Mouse (Mus musculus): ENCODE measurements around the gene Pum1.

The Pum1 gene

DNA sequence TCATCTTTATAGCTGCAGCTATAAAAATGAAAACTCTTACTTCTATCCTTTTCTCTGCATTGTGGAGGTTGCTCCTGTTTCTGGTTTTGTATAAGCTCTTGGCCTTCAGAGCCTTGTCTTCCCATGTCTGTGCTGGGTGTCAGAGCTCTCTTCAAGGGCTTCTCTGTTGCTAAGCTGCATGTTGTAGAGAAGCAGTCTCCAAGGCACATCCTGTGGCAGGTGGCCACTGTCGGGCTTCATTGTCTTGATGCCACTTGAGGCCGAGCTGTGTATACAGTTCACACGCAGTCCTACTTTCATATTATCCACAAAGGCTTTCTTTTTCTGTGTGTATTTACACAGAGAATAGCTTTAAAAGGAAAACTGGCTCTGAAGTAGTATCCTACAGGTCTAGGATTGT is 63.0 kb downstream of the Pum1 start:
- no peak for DNase-seq (ENCODE audit: low spot score)

DNA sequence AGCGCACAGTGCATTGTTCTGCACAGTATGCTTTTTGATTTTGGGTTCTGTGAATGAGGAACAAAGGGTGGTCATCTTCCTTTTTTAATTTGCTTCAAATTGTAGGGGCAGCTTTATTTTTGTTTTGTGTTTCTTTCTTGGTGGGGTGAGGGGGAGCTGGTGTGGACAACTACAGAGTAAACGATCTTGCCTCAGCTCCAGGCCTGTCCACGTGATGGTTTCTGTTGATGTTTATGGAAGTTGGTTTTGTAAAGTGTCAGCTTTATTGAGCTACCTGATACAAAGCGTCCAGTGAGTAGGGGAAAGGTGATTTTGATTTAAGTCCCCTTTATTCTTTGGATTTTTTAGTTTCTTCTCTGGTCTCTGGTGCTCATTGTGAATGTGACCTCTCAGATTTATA is 72.8 kb downstream of the Pum1 start:
- no peak for DNase-seq (ENCODE audit: low spot score)

DNA sequence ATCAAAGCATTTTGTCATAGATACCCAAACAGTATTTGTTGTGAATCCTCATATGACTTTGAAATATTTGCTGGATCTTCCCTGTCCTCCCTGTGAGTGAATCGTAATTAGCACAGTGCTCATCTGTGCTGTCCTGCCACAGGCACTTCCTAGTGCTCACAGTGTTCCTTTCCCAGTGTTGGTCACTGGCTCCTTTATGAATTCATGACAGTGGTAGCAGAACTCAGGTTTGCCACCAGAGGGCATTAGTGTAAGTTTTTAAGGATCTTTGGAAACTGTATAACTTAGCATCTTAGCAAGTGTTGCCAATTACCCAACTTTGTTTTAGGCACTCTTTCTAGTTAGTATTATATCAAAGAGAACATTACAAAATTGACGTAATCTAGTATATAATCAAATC is 75.4 kb downstream of the Pum1 start:
- DNase-seq (ENCODE audit: low spot score), result peak; percentile 75

DNA sequence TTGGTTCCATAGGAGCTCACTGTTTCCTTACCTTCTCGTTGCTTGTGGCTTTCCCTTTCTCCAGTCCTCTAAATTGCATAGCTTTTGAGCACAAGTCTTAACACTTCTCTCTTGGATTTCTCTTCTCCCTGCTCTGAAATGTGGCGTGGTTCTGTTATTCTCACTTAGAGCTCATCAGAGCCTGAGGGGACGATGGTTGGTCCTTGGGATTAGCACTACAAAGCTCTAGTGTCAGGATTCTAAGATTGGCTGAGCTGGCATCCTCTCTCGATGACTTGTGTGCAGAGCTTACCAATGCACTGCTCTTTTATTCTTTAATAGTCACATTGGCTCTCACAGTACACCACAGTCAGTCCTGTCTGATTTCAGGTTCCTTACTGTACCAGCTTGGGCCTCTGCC is 80.9 kb downstream of the Pum1 start:
- no peak for DNase-seq (ENCODE audit: low spot score)

DNA sequence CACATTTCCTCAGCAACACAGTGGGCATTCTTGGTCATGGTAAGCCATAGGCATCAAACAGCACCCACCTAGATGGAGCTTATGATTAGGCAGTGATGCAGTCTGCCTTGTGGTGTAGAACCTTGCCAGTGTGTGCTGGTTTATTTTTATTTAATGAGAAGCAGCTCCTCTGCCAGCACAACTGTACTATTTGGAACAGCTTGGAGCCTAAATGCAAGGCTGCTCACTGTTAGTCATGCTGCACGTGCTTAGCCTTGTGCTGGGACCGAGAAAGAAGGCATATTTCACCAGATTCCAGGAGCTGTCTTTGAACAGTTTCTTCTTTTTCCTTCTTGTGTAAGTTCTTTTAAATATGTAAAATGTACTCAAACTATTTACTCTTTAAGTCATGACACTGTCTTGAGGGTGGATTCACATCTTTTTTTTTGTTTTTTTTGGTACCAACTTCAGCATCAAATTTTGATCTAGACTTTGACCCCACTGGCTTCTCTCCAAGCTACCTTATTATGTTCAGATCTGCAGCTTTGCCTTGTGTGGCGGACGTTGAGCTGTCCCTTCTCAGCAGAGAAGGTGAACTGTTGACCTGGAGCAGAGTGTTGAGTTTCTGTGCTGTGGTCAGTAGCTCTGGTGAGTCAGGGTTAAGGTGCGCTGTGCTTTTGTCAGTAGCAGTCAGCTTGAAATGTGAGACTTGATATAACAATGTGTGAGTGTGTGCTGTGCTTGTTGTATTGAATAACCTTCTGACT is 82.6 kb downstream of the Pum1 start:
- DNase-seq (ENCODE audit: low spot score), result peak; percentile 72

DNA sequence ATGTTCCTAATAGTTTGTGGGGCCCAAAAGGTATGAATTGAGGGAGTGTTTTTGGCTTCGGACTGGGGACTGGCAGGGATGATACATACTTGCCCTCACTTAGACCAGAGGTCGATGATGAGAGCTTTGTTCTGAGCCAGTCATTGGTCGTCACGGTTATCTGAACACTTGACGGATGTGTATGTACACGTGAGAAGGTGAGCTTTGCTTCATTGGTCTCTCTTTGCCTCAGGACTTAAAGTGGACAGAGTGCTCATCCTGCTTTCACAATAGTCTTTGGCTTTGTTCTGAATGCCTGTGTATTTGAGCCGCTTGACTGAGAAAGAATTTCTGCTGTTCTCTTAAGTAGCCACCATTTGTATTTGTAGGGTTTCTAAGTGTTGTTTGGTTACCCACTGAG is 86.4 kb downstream of the Pum1 start:
- DNase-seq (ENCODE audit: low spot score), result no peak

DNA sequence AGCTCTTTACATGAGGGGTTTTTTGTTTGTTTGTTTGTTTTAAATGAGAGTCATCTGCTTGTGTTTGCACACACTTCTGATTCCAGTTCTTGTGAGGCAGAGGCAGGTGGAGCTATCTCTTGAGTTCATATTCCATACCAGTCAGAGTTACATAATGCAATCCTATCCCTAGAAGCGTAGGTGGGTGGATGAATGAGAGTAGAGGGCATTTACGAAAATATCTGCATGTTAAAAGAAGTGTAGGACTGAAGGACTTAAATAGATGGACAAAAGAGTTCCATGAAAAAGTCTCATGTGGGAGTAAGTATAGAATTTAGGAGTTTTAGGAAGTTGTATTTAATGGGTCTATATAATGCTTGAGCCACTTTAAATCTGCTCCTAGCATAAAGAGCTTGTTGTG is 88.8 kb downstream of the Pum1 start:
- DNase-seq (ENCODE audit: low spot score), result no peak

DNA sequence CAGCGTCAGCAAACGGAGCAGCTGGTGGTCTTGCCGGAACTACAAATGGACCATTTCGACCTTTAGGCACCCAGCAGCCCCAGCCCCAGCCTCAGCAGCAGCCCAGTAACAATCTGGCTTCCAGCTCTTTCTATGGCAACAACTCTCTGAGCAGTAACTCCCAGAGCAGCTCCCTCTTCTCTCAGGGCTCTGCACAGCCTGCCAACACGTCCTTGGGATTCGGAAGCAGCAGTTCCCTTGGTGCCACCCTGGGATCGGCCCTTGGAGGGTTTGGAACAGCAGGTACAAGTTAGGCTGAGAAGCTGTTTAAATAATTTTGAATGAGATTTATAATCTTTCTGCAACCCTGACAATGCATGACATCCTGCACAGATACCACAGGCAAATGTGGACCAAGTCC is 89.5 kb downstream of the Pum1 start:
- DNase-seq (ENCODE audit: low spot score), result no peak

DNA sequence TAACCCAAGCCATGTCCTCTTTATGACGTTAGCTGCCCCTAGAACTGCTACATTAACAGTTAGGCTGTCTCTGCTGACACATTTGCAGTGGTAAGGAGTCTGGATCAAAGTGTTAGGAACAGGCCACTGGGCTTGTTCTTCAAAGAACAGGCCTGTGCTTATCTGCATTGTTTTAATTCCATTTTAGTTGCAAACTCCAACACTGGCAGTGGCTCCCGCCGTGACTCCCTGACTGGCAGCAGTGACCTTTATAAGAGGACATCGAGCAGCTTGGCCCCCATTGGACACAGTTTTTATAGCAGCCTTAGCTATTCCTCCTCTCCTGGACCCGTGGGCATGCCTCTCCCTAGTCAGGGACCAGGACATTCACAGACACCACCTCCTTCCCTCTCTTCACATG is 90.6 kb downstream of the Pum1 start:
- no peak for DNase-seq (ENCODE audit: low spot score)

DNA sequence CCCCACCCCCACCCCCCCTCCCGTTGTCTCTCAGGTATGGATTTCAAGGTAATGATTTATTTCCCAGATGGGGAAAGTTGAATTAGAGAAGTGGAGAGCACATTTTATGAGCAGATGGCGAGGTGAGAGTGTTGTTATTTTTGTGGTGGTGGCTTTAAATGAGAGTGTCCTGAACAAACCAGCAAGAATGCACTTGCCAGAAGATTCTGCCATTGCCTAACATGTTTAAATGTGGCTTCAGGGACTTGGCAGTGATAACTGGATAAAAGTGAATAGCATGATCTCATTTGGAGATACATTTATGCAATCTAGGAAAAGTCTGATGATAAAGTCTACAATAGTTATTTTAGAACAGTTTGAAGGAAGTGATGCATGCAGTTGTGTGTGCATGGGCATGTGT is 91.7 kb downstream of the Pum1 start:
- no peak for DNase-seq (ENCODE audit: low spot score)

DNA sequence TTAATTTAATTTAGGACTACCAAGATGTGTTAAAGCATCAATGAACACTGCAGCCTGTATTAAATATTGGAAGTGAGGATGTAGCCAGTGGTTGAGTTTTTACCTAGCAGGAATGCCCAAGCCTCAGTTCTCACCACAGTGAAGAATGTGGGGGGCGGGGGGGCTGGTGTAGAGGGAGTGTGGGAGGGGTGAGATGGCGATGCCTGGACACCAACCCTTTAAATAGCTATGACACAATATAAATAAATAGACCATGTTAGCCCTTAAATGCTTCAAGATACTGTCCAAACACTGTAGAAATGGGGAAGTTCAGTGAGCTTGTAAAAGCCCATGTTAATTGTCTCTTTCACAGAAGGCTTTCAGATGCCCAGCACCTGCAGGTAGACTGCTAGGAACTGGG is 96.8 kb downstream of the Pum1 start:
- no peak for DNase-seq (ENCODE audit: low spot score)

DNA sequence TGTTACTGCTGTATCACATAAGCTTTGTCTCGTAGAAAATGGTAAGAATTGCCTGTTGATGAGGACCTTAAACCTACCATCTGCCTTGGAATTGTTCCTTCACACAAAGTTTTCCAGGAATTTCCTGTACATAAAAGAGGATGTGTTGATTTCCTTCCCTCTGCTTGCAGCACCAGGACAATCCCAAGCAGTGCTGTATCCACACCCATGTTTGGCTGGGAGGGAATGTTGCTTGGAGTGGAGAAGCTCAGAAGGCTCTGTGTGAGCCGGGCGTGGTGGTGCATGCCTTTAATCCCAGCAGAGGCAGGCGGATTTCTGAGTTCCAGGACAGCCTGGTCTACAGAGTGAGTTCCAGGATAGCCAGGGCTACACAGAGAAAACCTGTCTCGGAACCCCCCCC is 98.7 kb downstream of the Pum1 start:
- DNase-seq (ENCODE audit: low spot score), result no peak

DNA sequence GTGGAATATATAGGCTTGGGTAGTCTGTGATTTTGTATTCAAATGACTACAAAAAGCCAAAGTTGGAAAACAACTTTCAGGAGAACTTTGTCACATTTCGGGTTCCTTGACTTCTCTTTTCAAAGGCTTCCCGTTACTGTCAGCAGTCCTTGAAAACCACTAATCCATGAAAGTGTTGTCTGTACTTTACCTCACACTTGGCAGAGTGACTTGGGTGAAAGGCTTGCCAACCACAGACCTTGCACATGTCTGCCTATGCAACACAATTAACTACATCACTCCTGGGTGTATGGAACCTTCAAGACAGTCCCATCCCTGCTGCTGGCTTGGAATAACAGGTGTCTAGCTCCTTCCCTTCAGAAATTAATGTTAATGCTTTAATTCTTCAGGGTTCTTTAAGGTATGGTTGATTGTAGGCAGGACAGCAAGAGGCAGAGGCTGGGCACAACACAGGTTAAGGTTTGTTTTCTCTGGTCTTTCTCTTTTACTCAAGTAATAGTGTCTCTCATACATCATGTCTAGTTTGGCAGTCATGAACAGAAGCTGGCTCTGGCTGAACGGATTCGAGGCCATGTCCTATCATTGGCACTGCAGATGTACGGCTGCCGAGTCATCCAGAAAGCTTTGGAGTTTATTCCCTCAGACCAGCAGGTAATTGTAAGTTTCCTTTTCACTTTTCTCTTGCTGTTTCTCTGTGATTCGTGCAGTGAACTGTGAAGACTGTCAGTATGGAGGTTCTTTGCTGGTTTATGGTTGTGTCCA is 102.5 kb downstream of the Pum1 start:
- DNase-seq (ENCODE audit: low spot score), result no peak

DNA sequence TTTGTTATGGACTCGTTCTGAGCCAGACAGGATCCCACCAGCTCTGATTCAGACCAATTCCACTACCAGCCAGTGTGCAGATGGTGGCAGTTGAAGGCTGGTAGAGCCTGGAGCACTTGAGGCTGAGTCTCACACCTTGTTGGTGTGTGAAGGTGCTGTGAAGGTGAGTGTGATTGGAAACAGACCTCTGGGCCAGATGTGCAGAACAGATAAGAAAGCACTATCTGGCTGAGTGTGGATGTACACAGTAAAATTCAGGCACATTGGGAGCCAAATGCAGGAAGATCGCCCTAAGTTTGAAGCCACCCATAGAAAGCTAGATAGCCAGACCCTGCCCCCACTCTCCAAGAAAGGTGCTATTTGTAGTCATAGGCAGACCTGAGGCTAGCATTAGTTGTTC is 103.3 kb downstream of the Pum1 start:
- DNase-seq (ENCODE audit: low spot score), result no peak

DNA sequence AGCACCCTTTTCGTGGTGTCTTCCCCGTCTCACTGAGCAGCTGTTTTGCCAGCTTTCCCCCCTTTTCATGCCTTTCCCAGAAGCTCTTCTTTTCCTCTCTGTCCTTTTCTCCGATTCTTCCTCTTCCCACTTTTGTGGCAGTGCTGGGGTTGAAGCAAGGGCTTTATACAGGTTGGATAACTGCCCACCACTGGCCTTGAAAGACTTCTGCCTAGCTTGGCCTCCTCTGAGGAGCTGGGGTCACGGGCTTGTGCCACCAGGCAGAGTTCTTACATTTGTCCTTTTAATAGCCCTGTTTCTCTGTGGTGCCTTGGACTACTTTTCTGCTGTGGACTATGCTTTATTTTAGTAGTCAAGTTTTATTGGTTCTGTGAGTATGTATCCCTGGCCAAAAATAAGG is 103.8 kb downstream of the Pum1 start:
- no peak for DNase-seq (ENCODE audit: low spot score)

DNA sequence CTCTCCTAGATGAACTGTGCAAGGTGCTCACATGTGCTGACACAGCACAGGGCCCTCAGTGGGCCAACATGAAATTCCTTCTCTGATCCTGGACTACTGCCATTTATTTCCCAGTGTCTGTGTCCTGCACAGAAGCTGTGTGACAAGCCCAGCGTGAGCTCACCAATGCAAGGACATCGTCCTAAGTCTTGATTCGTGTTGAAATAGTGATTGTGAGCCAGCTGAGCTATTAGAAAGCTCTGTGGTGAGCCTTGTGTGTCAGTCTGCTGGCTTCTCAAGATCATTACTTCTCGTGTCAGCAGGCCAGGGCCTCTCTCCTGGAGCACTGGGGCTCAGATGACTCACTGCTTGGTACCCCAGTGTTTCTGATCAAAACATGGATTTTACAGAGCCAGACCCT is 110.8 kb downstream of the Pum1 start:
- no peak for DNase-seq (ENCODE audit: low spot score)

DNA sequence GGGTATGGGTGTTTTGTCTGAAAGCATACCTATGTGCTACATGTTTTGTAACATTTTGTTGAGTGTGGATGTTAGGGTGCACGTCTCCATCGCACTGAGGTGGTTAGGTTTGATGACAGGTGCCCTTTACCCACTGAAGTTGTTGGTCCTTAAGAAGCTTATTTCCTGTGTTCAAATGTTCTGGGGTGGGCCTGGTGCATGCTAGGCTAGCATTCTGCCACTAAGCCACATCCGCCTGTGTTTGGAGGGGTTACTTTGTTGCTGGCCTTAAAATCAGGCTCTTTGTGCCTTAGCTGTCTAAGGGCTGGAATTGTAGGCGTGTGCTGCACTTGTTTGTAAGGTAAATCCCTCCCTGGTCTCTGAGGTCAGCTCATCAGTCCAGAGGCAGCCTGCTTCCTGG is 111.7 kb downstream of the Pum1 start:
- no peak for DNase-seq (ENCODE audit: low spot score)

DNA sequence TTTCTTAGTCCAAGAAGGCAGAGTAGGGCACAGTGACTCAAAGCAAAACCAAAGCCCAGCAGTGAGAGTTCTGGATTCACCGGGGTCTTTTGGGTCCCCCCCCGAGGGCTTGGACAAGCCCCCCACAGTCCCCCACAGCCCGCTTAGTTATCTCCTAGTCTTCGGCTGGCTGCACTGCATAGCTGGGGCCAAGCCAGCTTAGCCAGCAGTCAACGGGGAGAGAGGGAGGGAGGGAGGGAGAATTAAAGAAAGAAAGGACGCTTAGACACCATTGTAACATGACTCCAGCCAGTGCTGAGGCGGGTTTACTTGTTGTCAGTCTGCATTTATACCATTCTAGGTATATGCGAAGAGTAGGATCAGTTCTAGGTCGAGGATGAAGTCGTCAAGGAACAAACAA is 114.5 kb downstream of the Pum1 start:
- no peak for DNase-seq (ENCODE audit: low spot score)

DNA sequence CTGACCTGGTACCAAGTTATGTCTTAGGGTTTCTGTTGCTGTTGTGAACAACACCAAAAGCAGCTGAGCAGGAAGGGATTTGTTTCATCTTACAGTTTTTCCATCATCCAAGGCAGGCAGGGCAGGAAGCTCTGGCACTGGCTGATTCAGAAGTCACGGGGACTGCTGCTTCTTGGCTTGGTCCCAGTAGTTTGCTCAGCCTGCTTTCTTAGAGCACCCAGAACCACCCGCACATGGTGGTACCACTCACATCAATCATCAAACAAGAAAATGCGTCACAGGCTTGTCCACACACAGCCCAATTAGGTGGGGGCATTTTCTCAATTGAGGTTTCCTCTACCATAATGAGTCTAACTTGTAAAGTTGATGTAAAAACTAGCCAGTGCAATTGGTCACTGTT is 115.9 kb downstream of the Pum1 start:
- DNase-seq (ENCODE audit: low spot score), result no peak

DNA sequence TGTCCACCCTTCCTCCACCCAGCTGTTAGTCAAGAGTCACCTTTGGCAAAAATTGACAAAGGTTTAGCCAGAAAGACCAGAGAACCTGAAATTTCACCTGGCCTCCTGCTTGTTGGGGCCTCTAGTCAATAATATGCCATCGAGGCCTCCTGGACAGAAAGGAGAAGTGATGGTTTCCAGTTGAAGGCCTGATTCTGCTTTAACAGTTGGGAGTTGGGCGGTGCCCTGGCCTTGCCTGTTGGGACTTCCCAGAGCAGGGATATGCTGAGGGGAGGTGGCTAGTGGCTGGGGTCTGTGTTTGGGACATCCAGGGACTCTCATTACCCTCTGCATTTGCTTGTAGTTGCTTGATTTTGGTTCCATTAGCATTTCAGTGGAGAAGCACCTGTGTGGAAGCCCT is 119.4 kb downstream of the Pum1 start:
- no peak for DNase-seq (ENCODE audit: low spot score)

DNA sequence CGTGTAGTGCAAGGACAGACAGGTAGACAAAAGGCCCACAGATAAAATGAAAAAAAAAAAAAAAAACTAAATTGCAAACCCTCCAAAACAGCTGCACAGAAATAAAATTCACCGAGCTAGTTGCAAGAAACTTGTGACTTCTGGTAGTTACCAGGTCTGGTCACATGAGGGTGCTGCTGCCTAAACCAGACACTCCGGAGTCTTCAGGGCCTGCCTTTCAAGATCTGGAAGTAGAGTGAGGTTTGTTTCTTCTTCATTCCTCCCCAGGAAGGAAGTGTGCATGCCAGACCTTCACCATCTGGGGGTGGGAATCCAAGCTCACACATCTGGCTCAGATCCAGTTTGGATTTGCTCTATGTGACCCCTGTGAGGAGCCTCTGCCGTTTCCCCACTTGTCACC is 121.6 kb downstream of the Pum1 start:
- peak; percentile 42 for DNase-seq (ENCODE audit: low spot score)

DNA sequence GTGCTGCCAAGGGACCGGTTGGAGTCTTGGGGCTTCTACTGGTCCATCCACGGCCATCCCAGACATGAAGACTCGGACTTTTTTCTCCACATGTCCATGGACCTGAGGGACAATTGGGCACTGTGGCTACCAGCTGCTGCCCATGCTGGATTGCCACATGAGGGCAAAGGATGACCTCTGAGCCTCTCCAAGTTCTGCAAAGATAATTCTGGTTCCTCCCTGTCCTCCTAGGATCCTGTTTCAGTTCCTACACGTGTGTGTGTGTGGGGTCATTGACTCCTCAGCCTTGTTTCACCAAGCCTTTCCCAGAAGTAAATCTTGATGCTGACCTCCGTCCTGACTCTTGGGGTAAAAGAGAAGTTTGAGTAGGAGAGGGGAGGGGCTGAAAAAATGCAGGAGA is 124.4 kb downstream of the Pum1 start:
- DNase-seq (ENCODE audit: low spot score), result no peak

DNA sequence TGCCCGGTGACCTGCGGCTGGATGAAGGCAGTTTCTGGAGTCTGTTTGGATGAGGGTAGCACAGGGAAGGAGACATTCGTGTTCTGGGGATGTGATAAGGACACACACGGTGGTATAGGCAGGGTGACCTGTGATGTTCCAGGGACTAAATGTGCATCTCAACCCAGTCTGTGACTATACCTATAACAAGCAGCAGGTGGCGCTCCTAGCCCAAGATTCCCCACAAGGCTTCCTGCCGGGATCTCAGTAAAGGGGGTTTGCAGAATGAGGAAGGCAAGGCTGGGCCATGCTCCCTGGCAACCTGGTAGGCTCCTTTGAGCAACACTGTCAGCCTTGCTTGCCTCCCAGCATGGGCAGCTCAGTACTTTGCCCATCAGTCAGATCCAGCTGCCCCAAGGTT is 127.1 kb downstream of the Pum1 start:
- DNase-seq (ENCODE audit: low spot score), result peak; percentile 90

DNA sequence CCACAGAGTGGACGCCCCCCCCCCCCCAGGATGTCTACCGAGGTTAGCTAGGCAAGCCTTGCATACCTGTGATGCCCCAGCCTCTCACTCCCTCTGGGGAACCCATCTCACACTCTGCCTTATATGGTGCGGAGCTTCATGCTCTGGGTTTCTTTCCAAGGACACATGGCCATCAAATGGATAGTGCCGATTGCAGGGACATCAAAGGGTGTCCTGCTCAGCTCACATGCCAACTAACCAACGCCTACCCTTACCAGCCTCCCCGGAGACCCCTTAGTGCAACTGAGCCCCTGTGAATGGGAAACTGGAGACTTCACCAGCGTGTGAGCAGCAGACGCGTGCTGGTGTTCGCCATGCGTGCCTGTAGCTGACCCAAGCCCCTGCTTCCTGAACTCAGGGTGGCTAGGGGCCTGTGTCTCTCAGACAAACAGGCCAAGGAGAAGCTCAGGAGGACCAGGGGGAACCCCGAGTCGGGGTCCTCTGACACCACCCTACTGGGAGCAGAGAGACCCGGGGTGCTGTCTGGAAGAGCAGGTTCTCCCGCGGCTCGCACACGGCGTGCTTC is 128.8 kb downstream of the Pum1 start:
- no peak for DNase-seq (ENCODE audit: low spot score)

Data from layer of hippocampus, adult 9-10 months (tissue).